Mouse (Mus musculus) heart, adult 18-20 months (tissue): ENCODE measurements around the gene Nipbl. TPM values are rescaled to one million over a fixed set of nuclear protein-coding genes. Genes with fewer than 3 reads are reported as not detected.
"Not testable (repeated sequence)": the region's sequence is repeated elsewhere in the genome, so short reads cannot be mapped to it uniquely, and the experiment has no call there.

ENCODE experiments used
- DNase-seq, 2 experiments: peaks; one replicate each; pipeline ENCODE4 v3.0.0; 2021 to 2022; ENCODE audit warnings: mixed read lengths in 1 of 2
- total RNA-seq, 2 experiments: library from RNA; stranded (reverse); gene quantifications; 2 replicates each; pipeline ENCODE4 v1.2.3; 2021

The Nipbl gene
- total RNA-seq, 2 experiments from 2014 or later, result 25.7 to 29.3 TPM

GRCm38 (mm10) chr15:8291251-8291650, 153.0 kb downstream of the Nipbl start:
- no peak for DNase-seq

GRCm38 (mm10) chr15:8282155-8282554, 162.1 kb downstream of the Nipbl start:
- DNase-seq, result no peak

GRCm38 (mm10) chr15:8281701-8282100, 162.6 kb downstream of the Nipbl start:
- DNase-seq, result no peak

- peak; percentile 65 to 68 for DNase-seq
Observed at GRCm38 (mm10) chr15:8279929-8280610, 164.2 kb downstream of the Nipbl start.

GRCm38 (mm10) chr15:8279320-8279779, 164.9 kb downstream of the Nipbl start:
- DNase-seq, result peak; percentile 28 to 38

- DNase-seq, result not testable (repeated sequence)
Observed at GRCm38 (mm10) chr15:8277916-8278315, 166.3 kb downstream of the Nipbl start.

GRCm38 (mm10) chr15:8271952-8272351, 172.3 kb downstream of the Nipbl start:
- DNase-seq, result no peak

- no peak for DNase-seq
Observed at GRCm38 (mm10) chr15:8268231-8268630, 176.0 kb downstream of the Nipbl start.

- DNase-seq, result no peak
Observed at GRCm38 (mm10) chr15:8267211-8267610, 177.1 kb downstream of the Nipbl start.

- no peak for DNase-seq
Observed at GRCm38 (mm10) chr15:8265946-8266345, 178.3 kb downstream of the Nipbl start.

Other genes starting within 250 kb of the Nipbl start
- gene Gm2310, start 75.5 kb upstream of the Nipbl start, total RNA-seq, result not detected